ENCODE assay signal across 8 mouse cellular contexts in genomic region chr5:120587940-120588568, GRCm38 (mm10). TPM values are rescaled to one million over a fixed set of nuclear protein-coding genes. Genes with fewer than 3 reads are reported as not detected.
DNase-seq lines count a peak whose midpoint lies in the region; ATAC-seq and TF ChIP-seq lines count a peak whose summit lies in the region.

No protein-coding gene starts in this region.

- peak overlapping the region; percentile 97 for H3K4me2 ChIP-seq in forebrain, embryonic 16.5 days (ENCODE audit: low read length)
- peak overlapping the region; percentile 80 for H3K4me2 ChIP-seq in liver, embryonic 15.5 days

- DNase-seq in gastrocnemius, postnatal 25 days, result peak; percentile 53
- DNase-seq in gastrocnemius, adult 8-10 months (ENCODE audit: low spot score in 2 of 2), result no peak
- no peak for DNase-seq in ovary, postnatal 10 days (ENCODE audit: low spot score)
- no peak for DNase-seq in gastrocnemius, adult 18-20 months (ENCODE audit: low spot score)
- no peak for DNase-seq in thymus, adult 18-20 months

- no peak for TF ChIP-seq CTCF in E14TG2a.4 (conservative IDR thresholded peaks at IDR 0.05; ENCODE audit: low read length)

- H3K9ac ChIP-seq in forebrain, embryonic 16.5 days (replicated peaks; ENCODE audit: low read depth, low read length), result peak overlapping the region; percentile 88
- peak overlapping the region; percentile 93 for H3K9ac ChIP-seq in liver, embryonic 15.5 days

- no peak for ATAC-seq in forebrain, embryonic 16.5 days
- peak; percentile 45 for ATAC-seq in liver, embryonic 15.5 days (ENCODE audit: insufficient read depth)

- H3K9me3 ChIP-seq in E14TG2a.4 (ENCODE audit: low read length), result no peaks in the 10 kb centered on the region
- H3K9me3 ChIP-seq in forebrain, embryonic 16.5 days (ENCODE audit: control insufficient read depth, low read length), result no peaks in the 10 kb centered on the region
- H3K9me3 ChIP-seq in liver, embryonic 15.5 days (replicated peaks), result no peaks in the 10 kb centered on the region

- peaks cover 17% of the 10 kb centered on the region for H3K36me3 ChIP-seq in E14TG2a.4 (ENCODE audit: insufficient read depth, low read length)
- 0 out of 2 replicates have a peak, but pooled peaks cover under 1% of the 10 kb centered on the region for H3K36me3 ChIP-seq in forebrain, embryonic 16.5 days (ENCODE audit: control insufficient read depth, insufficient read depth)
- H3K36me3 ChIP-seq in liver, embryonic 15.5 days (replicated peaks), result peaks cover 26% of the 10 kb centered on the region

- peak overlapping the region; percentile 80 for H3K27ac ChIP-seq in forebrain, embryonic 16.5 days (ENCODE audit: low read length)
- peak overlapping the region; percentile 95 for H3K27ac ChIP-seq in liver, embryonic 15.5 days (replicated peaks)

- 0 out of 2 replicates have a peak, but pooled peaks cover 2% of the 10 kb centered on the region for H3K27me3 ChIP-seq in E14TG2a.4 (ENCODE audit: insufficient read depth, low read length)
- no peaks in the 10 kb centered on the region for H3K27me3 ChIP-seq in forebrain, embryonic 16.5 days (replicated peaks; ENCODE audit: control insufficient read depth, insufficient read depth, low read length)
- no peaks in the 10 kb centered on the region for H3K27me3 ChIP-seq in liver, embryonic 15.5 days

- H3K4me1 ChIP-seq in E14TG2a.4 (replicated peaks; ENCODE audit: low read depth, low read length), result peaks cover 58% of the 10 kb centered on the region
- H3K4me1 ChIP-seq in forebrain, embryonic 16.5 days (replicated peaks; ENCODE audit: control insufficient read depth, insufficient read depth, low read length), result peaks cover 20% of the 10 kb centered on the region
- peaks cover 63% of the 10 kb centered on the region for H3K4me1 ChIP-seq in liver, embryonic 15.5 days (replicated peaks)

- WGBS in forebrain, embryonic 16.5 days, result 1% methylated on average over 28 of the region's 29 CpGs
- WGBS in liver, embryonic 15.5 days (ENCODE audit: insufficient replicate concordance), result under 1% methylated on average over 29 of the region's 29 CpGs

- H3K4me3 ChIP-seq in E14TG2a.4 (replicated peaks; ENCODE audit: low read length), result peak overlapping the region; percentile 90
- H3K4me3 ChIP-seq in forebrain, embryonic 16.5 days (replicated peaks; ENCODE audit: low read length), result peak overlapping the region; percentile 80
- peak overlapping the region; percentile 89 for H3K4me3 ChIP-seq in liver, embryonic 15.5 days (replicated peaks)

RNA-seq across cellular contexts. Expression of gene Tpcn1, which starts 0.4 kb away (rescaled TPM):
- total RNA-seq in gastrocnemius, postnatal 25 days (2021), result 10 to 100 TPM; 44.3 to 48.3 TPM
- total RNA-seq in gastrocnemius, adult 8-10 months (2022), result 10 to 100 TPM; 39.3 to 42.7 (median 41.5) TPM
- 15.4 and 18.3 TPM in 2 replicates for polyA plus RNA-seq in forebrain, embryonic 16.5 days (2015; fragmentation: Nextera tagmentation; extraction: Ambion mirVana)
- 22.7 and 26.4 TPM in 2 replicates for polyA plus RNA-seq in liver, embryonic 15.5 days (2015; fragmentation: Nextera tagmentation; extraction: Ambion mirVana)
- 10 to 100 TPM; 38.9 to 42.9 TPM for total RNA-seq in gastrocnemius, adult 18-20 months (2021)

RNA-seq across cellular contexts. Expression of gene Iqcd, which starts 0.8 kb away (rescaled TPM):
- total RNA-seq in gastrocnemius, postnatal 25 days (2021), result under 1 TPM in 1 of 2 experiments, not detected in 1; 0.18 TPM
- not detected for total RNA-seq in gastrocnemius, adult 8-10 months (2022)
- 0.98 and 1.0 TPM in 2 replicates for polyA plus RNA-seq in forebrain, embryonic 16.5 days (2015; fragmentation: Nextera tagmentation; extraction: Ambion mirVana)
- 0.90 and 1.2 TPM in 2 replicates for polyA plus RNA-seq in liver, embryonic 15.5 days (2015; fragmentation: Nextera tagmentation; extraction: Ambion mirVana)
- not detected for total RNA-seq in gastrocnemius, adult 18-20 months (2021)

RNA-seq across cellular contexts. Expression of gene Rita1, which starts 24.3 kb away (rescaled TPM):
- total RNA-seq in gastrocnemius, postnatal 25 days (2021), result 1 to 10 TPM; 4.8 to 6.3 TPM
- 1 to 10 TPM; 4.9 to 8.3 (median 6.4) TPM for total RNA-seq in gastrocnemius, adult 8-10 months (2022)
- 21.2 and 26.9 TPM in 2 replicates for polyA plus RNA-seq in forebrain, embryonic 16.5 days (2015; fragmentation: Nextera tagmentation; extraction: Ambion mirVana)
- polyA plus RNA-seq in liver, embryonic 15.5 days (2015; fragmentation: Nextera tagmentation; extraction: Ambion mirVana), result 4.0 TPM in 2 replicates
- total RNA-seq in gastrocnemius, adult 18-20 months (2021), result 1 to 10 TPM; 7.0 to 7.5 TPM

RNA-seq across cellular contexts. Expression of gene Ddx54, which starts 24.5 kb away (rescaled TPM):
- 10 to 100 TPM; 15.7 to 17.1 TPM for total RNA-seq in gastrocnemius, postnatal 25 days (2021)
- 10 to 100 TPM; 16.7 to 19.7 (median 17.3) TPM for total RNA-seq in gastrocnemius, adult 8-10 months (2022)
- polyA plus RNA-seq in forebrain, embryonic 16.5 days (2015; fragmentation: Nextera tagmentation; extraction: Ambion mirVana), result 49.2 and 49.3 TPM in 2 replicates
- 16.2 and 17.7 TPM in 2 replicates for polyA plus RNA-seq in liver, embryonic 15.5 days (2015; fragmentation: Nextera tagmentation; extraction: Ambion mirVana)
- total RNA-seq in gastrocnemius, adult 18-20 months (2021), result 10 to 100 TPM; 15.8 to 15.9 TPM

RNA-seq across cellular contexts. Expression of gene Cfap73, which starts 46.0 kb away (rescaled TPM):
- total RNA-seq in gastrocnemius, postnatal 25 days (2021), result not detected
- not detected for total RNA-seq in gastrocnemius, adult 8-10 months (2022)
- polyA plus RNA-seq in forebrain, embryonic 16.5 days (2015; fragmentation: Nextera tagmentation; extraction: Ambion mirVana), result 0.39 and 0.46 TPM in 2 replicates
- polyA plus RNA-seq in liver, embryonic 15.5 days (2015; fragmentation: Nextera tagmentation; extraction: Ambion mirVana), result not detected in 2 replicates
- total RNA-seq in gastrocnemius, adult 18-20 months (2021), result not detected
